Mouse (Mus musculus): ENCODE measurements around the gene Sparcl1.

DNA sequence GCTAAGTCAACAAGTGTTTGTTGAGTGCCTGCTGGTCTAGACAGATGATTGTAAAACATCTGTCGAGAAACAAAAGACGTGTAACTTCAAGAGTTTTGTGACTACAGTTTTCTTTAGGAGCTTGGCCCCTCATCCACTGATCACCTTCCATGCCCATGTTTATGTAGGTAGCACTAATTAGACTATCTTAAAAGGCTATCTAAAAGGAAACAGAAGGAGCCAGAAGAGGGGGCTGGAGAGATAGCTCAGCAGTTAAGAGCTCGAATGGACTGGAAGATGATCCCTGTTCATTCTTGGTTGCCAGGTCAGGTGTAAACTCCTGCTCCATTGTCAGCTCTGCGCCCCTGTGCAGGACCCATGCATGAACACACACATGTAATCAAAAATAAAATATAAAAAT lies 65.4 kb downstream of the Sparcl1 start:
- TF ChIP-seq TCF12 (IDR thresholded peaks at IDR 0.05; ENCODE audit: insufficient read depth, poor library complexity, severe bottlenecking) (no peak), E2F4 (IDR thresholded peaks at IDR 0.05; ENCODE audit: insufficient read depth) (no peak), CEBPB (IDR thresholded peaks at IDR 0.05; ENCODE audit: insufficient read depth, poor library complexity, severe bottlenecking) (no peak), POLR2A (IDR thresholded peaks at IDR 0.05; ENCODE audit: insufficient read length, low read depth) (no peak), MYOG (IDR thresholded peaks at IDR 0.05; ENCODE audit: control insufficient read depth in 1 of 3, insufficient read depth in 1 of 3, insufficient read length in 2 of 3, low read depth in 2 of 3) (no peak), USF1 (IDR thresholded peaks at IDR 0.05; ENCODE audit: low read depth) (no peak), POLR2AphosphoS2 (IDR thresholded peaks at IDR 0.05; ENCODE audit: insufficient read length, low read depth) (no peak)

All from myocyte (in vitro differentiated cells).